Mouse (Mus musculus) liver, embryonic 16.5 days (tissue): ENCODE measurements at regions not wholly inside any gene's neighbourhood (a gene's known extent, or its start where the extent isn't known, plus 50 kb on each side); places are given as distances from the start of the nearest gene placed in this dataset.

Experiments
- ATAC-seq: fragments of 200-750 bp; cut with Nextera tagmentation; 2 replicates; pipeline ENCODE4 v1.8.0; 2017; ENCODE audit warnings: low read depth, mild to moderate bottlenecking, moderate number of reproducible peaks, moderate library complexity
- H3K27ac ChIP-seq: fragments of 300-500 bp; sonication (generic); 2 replicates; pipeline ENCODE4 v1.5.1; 2014; ENCODE audit warnings: mild to moderate bottlenecking, low read length
- H3K27me3 ChIP-seq: fragments of 300-500 bp; sonication (generic); 2 replicates; pipeline ENCODE4 v1.6.1; 2014; ENCODE audit warnings: low read depth, low read length, mixed read lengths; ENCODE audit not compliant: control insufficient read depth, insufficient read depth
- H3K36me3 ChIP-seq: fragments of 300-500 bp; sonication (generic); 2 replicates; pipeline ENCODE4 v1.6.1; 2014; ENCODE audit warnings: mild to moderate bottlenecking; ENCODE audit not compliant: control insufficient read depth, insufficient read depth
- H3K4me1 ChIP-seq: fragments of 300-500 bp; sonication (generic); 2 replicates; pipeline ENCODE4 v1.6.1; 2014; ENCODE audit warnings: low read depth, low read length, mixed read lengths; ENCODE audit not compliant: control insufficient read depth
- H3K4me2 ChIP-seq: fragments of 300-500 bp; sonication (generic); 2 replicates; pipeline ENCODE4 v1.6.1; 2014; ENCODE audit warnings: low read depth, low read length, mixed read lengths
- H3K4me3 ChIP-seq: fragments of 300-500 bp; sonication (generic); 2 replicates; pipeline ENCODE4 v1.5.1; 2014; ENCODE audit warnings: low read depth, mild to moderate bottlenecking, low read length
- H3K9ac ChIP-seq: fragments of 300-500 bp; sonication (generic); 2 replicates; pipeline ENCODE4 v1.6.1; 2014; ENCODE audit warnings: low read depth, low read length
- H3K9me3 ChIP-seq: fragments of 300-500 bp; sonication (generic); replicated peaks from 2 replicates; pipeline ENCODE4 v1.6.1; 2016; ENCODE audit warnings: low read length; ENCODE audit not compliant: control insufficient read depth
- WGBS: fragments of 180-500 bp; shearing (Covaris S2); extraction: QIAGEN DNeasy Blood & Tissue Kit; methylation state at CpG from one replicate; pipeline ENCODE4 v1.1.7; 2014; ENCODE audit not compliant: insufficient replicate concordance; 5-methylcytosine and 5-hydroxymethylcytosine counted together

- Histone ChIP-seq H3K27me3 (no peaks in the 10 kb centered on the region), H3K27ac (no peak overlapping the region), H3K4me1 (no peaks in the 10 kb centered on the region), H3K4me2 (no peak overlapping the region), H3K9ac (no peak overlapping the region), H3K9me3 (no peaks in the 10 kb centered on the region), H3K4me3 (no peak overlapping the region), H3K36me3 (no peaks in the 10 kb centered on the region)
- 62% methylated on average over 5 of the region's 5 CpGs for WGBS
- no peak for ATAC-seq
Observed at GRCm38 (mm10) chr6:117237096-117237495, 68.8 kb downstream of the Cxcl12 start.

- ATAC-seq: no peak
- H3K4me3 ChIP-seq: no peak overlapping the region
- 22% methylated on average over 3 of the region's 3 CpGs for WGBS
- H3K9me3 ChIP-seq: no peaks in the 10 kb centered on the region
- no peaks in the 10 kb centered on the region for H3K27me3 ChIP-seq
- no peak overlapping the region for H3K27ac ChIP-seq
- no peaks in the 10 kb centered on the region for H3K36me3 ChIP-seq
- no peak overlapping the region for H3K4me2 ChIP-seq
- no peaks in the 10 kb centered on the region for H3K4me1 ChIP-seq
- no peak overlapping the region for H3K9ac ChIP-seq
Observed at GRCm38 (mm10) chr6:117241206-117241605, 72.9 kb downstream of the Cxcl12 start.

- Histone ChIP-seq H3K4me3 (no peak overlapping the region), H3K9me3 (no peaks in the 10 kb centered on the region), H3K9ac (no peak overlapping the region), H3K27ac (no peak overlapping the region), H3K4me2 (no peak overlapping the region), H3K27me3 (no peaks in the 10 kb centered on the region), H3K4me1 (no peaks in the 10 kb centered on the region), H3K36me3 (no peaks in the 10 kb centered on the region)
- WGBS: 60% methylated on average over 5 of the region's 5 CpGs
- ATAC-seq: no peak
Observed at GRCm38 (mm10) chr6:117245398-117245797, 77.1 kb downstream of the Cxcl12 start.

DNA sequence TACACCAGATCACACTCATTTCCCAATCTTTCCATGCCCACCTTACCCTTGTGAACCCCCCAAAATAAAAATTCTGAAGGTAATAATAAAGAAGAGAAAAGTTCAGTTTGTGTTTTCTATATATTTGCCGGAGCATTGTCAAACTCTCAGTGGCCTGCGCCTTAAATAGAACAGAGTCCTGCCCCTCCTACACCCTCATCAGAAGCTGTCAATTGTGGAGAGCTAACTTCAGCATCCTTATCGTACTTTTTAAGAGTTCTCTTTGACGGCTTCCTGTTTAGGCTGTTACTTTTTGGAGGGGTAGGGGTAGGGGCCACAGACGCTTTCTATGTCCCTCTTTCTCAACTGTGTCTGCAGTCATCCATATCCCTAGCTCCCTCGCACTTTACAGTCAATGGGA, 77.5 kb downstream of the Cxcl12 start:
- Histone ChIP-seq H3K9me3 (no peaks in the 10 kb centered on the region), H3K27me3 (no peaks in the 10 kb centered on the region), H3K4me1 (no peaks in the 10 kb centered on the region), H3K36me3 (no peaks in the 10 kb centered on the region), H3K9ac (no peak overlapping the region), H3K27ac (no peak overlapping the region), H3K4me2 (no peak overlapping the region), H3K4me3 (no peak overlapping the region)
- no peak for ATAC-seq
- 24% methylated on average over 6 of the region's 6 CpGs for WGBS

GRCm38 (mm10) chr6:117249230-117249921, 81.0 kb downstream of the Cxcl12 start:
- no peak overlapping the region for H3K4me3 ChIP-seq
- no peaks in the 10 kb centered on the region for H3K9me3 ChIP-seq
- H3K27me3 ChIP-seq: no peaks in the 10 kb centered on the region
- H3K27ac ChIP-seq: no peak overlapping the region
- no peaks in the 10 kb centered on the region for H3K4me1 ChIP-seq
- no peaks in the 10 kb centered on the region for H3K36me3 ChIP-seq
- no peak overlapping the region for H3K4me2 ChIP-seq
- no peak overlapping the region for H3K9ac ChIP-seq
- WGBS: 70% methylated on average over 18 of the region's 18 CpGs
- ATAC-seq: no peak

- Histone ChIP-seq H3K27me3 (no peaks in the 10 kb centered on the region), H3K4me1 (no peaks in the 10 kb centered on the region), H3K4me2 (no peak overlapping the region), H3K27ac (no peak overlapping the region), H3K4me3 (no peak overlapping the region), H3K9me3 (no peaks in the 10 kb centered on the region), H3K36me3 (no peaks in the 10 kb centered on the region), H3K9ac (no peak overlapping the region)
- no peak for ATAC-seq
- 22% methylated on average over 2 of the region's 2 CpGs for WGBS
Observed at GRCm38 (mm10) chr6:117250051-117250450, 81.7 kb downstream of the Cxcl12 start.

- no peak for ATAC-seq
- WGBS: 65% methylated on average over 12 of the region's 12 CpGs
- Histone ChIP-seq H3K4me2 (no peak overlapping the region), H3K9me3 (no peaks in the 10 kb centered on the region), H3K27ac (no peak overlapping the region), H3K4me1 (no peaks in the 10 kb centered on the region), H3K4me3 (no peak overlapping the region), H3K9ac (no peak overlapping the region), H3K36me3 (no peaks in the 10 kb centered on the region), H3K27me3 (no peaks in the 10 kb centered on the region)
Observed at GRCm38 (mm10) chr6:117251383-117251925, 83.1 kb downstream of the Cxcl12 start.

DNA sequence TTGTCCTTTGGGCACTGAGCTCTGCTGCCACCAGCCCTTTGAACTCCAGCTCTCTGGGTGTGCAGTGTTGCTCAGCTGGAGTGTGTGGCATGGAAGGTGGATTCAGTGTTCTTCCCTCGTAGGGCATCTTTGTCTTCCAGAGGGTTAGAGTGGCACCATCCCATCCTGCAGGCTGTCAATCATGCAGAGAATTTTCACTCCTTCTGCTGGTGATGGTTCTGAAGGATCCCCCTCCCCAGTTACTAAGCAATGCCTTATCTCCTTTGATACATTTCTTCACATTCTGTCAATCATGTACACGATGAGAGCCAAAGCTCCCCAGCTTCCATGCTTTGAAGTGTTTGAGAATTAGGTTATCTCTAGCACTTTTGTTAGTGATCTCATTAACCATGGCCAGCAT, 84.0 kb downstream of the Cxcl12 start:
- Histone ChIP-seq H3K4me1 (no peaks in the 10 kb centered on the region), H3K27ac (no peak overlapping the region), H3K27me3 (no peaks in the 10 kb centered on the region), H3K36me3 (no peaks in the 10 kb centered on the region), H3K9me3 (no peaks in the 10 kb centered on the region), H3K4me2 (no peak overlapping the region), H3K4me3 (no peak overlapping the region), H3K9ac (no peak overlapping the region)
- no peak for ATAC-seq
- 49% methylated on average over 2 of the region's 2 CpGs for WGBS

GRCm38 (mm10) chr6:117253036-117253435, 84.7 kb downstream of the Cxcl12 start:
- no peak for ATAC-seq
- 58% methylated on average over 6 of the region's 6 CpGs for WGBS
- Histone ChIP-seq H3K36me3 (no peaks in the 10 kb centered on the region), H3K4me1 (no peaks in the 10 kb centered on the region), H3K27ac (no peak overlapping the region), H3K9me3 (no peaks in the 10 kb centered on the region), H3K4me3 (no peak overlapping the region), H3K27me3 (no peaks in the 10 kb centered on the region), H3K4me2 (no peak overlapping the region), H3K9ac (no peak overlapping the region)
